Mouse (Mus musculus): ENCODE data around the gene Atp8b2.

The Atp8b2 gene

DNA sequence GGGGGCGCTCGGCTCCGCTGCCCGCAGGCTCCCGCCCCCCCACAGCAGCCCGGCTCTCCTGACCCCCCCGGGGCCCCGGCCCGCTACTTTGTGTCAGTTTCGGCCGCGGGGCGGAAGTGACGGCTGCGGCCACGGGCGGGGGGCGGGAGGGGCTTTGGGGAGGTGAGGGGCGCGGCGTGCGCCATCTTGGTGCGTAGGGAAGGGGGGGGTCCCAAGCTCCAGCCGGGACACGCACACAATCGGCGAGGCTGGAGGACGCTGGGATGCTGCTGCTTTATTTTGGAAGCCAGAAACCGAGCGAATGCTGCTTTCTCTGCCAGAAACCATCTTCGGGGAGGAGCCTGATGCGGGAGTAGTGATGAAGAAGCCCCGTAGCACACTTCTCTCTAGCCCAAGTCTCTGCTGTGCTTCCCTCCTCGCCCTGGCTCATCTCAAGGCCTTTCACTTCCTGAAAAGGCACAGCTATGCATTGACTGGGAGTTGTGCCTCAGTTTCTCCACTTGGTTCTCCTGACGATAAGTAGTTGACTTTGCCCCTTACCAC, at the start of gene Atp8b2:
Gene Atp8b2 (minus strand): TSS at position 288 of the 543 bp plus-strand sequence.
- DNase-seq (ENCODE audit: low spot score): peak; percentile 43

DNA sequence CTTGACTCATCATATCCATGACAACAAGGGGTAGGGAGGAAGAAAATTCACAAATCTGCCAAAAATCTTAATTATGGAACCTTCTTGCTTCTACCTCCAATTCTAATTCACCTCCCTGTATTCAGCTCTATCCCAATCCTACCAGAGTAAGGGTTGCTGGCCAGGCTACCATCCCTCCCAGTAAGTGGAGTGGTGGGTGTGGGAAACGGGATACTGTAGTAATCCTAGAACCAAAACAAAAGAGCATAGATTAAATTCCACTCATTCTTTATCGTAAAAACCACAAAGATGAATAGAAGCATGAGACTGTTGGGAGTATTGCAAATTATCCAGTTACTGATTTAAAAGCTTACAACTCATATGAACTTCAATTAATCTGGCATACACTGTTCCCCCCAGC, 47.0 kb upstream of the Atp8b2 start:
- no peak for DNase-seq (ENCODE audit: low spot score)

DNA sequence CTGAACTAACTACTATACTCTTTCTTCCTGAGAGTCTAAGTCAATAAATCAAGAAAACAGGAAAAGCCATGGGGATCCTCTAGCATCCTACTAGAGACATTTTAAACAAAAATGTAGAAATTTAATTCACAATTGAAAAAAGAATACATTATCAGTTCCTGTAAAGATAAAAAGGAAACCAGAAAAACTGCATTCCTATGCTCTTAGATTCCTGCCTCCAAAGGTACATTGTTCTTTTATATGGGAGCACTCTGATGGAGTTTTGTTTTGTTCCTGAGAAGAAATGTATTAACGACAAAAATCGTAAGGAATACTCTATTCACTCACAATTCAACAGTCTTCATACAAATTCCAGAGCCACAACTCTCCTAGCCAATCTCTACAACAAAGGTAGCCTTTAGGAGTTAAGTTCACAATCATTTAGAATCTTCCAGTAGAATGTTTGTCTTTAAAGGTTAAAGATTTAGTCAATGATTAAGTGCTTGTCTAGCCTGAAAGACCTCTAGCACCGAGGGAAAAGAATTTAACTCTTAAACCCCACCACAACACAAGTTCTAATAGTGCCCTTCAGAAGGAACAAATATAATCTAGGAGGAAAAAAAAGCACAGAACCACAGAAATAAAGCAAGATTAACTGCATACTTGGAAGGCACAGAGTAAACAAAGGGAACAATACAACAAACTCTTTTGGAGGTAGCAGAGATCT, 40.9 kb upstream of the Atp8b2 start:
- DNase-seq (ENCODE audit: low spot score): no peak

DNA sequence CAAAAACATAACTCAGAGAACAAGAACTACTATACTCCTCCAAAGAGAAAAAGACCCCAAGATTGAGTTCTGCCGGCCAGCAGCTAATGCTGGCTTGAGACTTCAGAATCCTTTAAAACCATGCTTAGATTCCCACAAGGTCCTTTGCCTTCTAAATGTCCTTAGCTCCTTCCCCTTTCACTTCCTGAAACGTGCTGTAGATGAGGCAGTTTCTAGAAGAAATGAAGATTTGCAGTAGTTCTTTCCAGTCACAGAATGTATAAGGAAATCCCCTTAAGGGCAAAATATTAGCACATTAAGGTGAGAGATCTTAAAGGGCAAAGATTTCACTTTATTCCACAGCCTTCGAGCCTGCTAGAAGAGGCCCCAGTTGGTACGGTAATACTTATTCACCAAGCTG, 36.5 kb upstream of the Atp8b2 start:
- no peak for DNase-seq (ENCODE audit: low spot score)

DNA sequence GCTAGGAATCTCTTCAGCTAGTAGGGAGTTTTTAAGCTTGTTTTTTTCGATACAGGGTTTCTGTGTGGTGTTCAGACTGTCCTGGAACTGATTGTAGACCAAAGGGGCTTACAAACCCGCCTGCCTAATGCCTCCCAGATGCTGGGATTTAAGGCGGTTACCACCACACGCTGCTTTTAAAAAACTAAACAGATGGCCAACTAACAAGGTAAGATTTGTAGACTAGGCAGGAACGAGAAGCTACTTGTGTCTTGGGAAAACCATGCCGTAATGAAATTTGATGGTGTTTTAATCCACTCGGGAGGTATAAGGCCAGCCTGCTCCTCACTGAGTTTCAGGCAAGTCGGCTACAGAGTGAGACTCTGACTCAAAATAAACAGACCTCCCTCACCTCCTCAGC, 35.8 kb upstream of the Atp8b2 start:
- DNase-seq (ENCODE audit: low spot score): peak; percentile 4

DNA sequence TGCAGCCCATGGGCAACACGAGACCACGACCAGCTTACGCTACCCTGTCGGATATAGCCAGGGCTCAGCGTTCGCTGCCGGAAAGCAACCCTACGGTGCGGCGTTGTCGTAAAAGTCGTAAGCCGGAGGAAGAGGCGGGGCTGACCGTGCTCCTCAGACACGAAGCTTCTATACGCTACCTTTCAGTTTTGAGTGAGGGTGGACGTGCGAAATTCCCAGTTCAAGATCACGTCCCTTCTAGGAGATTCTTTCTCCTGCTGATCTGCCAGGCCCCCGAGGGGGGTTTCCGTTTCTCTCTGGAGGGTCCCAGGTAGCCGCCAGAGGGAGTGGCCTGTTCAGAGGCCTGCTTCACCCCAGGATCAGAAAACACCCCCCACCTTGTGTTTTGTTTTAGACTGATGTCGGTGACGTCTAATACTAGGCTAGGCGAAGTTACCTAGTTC, 35.3 kb upstream of the Atp8b2 start, which contains the start of gene Hax1:
Gene Hax1 (minus strand): TSS at position 169 of the 443 bp plus-strand sequence.
- DNase-seq (ENCODE audit: low spot score): peak; percentile 82

DNA sequence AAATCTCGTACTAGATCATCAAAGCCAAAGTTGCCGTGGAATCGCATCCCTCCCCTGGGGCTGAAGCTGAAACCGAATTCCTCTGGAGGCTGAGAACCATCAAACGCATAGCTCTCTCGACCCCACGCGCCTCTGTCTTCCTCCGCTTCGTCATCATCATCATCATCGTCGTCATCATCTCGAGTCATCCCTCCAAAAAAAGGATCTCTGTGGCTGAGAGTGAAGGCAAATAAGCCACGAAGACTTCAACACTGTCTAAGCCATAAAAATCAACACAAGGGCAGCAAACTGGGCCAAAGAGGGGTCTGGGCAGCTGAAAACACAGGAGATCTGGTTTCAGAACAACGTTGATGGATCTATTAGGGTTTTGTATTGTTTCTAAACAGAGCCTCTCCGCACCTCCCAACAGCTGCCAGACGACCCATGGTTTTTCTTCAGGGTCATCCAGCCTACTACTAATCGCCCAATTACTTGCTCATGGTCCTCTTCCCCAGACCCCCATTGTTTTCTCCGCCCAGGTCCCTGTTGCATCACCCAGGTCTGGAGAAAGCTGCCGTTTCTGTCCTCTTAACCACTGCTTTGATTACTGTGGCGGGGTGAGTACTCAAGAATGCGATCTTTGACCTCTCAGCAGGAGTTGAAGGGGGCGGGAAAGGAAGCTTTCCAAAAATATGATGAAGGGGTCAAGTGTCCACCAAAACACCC, 34.6 kb upstream of the Atp8b2 start:
- DNase-seq (ENCODE audit: low spot score): no peak

DNA sequence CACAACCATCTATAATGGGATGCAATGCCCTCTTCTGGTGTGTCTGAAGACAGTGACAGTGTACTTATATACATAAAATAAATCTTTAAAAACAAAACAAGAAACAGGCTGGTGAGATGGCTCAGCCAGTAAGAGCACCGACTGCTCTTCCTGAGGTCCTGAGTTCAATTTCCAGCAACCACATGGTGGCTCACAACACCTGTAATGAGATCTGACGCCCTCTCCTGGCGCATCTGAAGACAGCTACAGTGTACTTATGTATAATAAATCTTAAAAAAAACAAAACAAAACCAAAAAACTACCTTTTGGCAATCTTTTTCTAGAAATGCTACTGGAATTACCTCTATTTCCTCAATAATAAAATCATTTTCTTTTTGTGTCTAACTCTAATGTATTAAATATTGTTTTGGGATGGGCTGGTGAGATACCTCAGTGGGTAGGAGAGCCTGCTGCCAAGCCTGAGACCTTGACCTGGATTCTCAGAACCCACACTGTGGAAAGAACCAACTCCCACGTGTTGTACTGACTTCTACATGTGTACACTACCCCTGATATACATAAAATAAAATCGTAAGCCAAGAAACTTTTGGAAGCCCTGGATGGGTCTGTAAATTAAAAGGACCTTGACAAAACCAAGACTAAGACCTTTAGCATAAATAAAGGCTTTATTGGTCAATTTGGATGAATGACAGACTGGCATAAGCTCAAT, 31.7 kb upstream of the Atp8b2 start:
- no peak for DNase-seq (ENCODE audit: low spot score)

DNA sequence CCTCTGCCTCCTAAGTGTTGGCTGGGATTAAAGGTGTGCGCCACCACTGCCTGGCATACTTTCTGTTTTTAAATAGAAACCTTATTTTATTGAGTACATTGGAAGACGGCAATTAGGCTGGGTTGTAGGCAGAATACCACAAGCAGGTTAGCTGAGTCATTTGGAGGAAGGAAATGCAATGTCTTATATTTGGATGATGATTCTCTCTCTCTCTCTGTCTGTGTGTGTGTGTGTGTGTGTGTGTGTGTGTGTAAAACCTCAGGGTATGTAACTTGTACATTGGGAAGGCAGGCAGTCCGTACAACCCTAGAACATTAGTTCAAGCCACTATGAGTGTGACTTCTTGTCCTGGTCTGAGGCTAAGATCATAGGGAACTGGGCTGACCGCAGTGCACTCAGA, 24.5 kb upstream of the Atp8b2 start:
- no peak for DNase-seq (ENCODE audit: low spot score)

DNA sequence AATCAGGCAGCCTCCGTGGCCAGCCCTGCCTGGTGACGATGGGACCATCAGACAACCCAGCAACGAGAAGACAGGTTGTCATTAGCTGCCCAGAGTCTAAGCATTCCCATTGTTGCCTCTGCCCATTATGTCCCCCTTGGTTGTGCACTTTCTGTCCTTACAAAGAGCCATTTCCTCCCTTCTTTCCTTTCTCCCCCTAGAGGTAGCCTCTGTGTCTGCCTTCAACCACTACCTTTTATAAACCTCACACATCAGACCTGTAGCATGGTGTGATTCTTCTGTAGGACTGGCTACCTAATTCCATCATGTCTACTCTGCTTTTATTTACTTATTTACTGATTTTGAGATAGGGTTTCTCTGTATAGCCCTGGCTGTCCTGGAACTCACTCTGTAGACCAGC, 23.9 kb upstream of the Atp8b2 start:
- DNase-seq (ENCODE audit: low spot score): no peak

DNA sequence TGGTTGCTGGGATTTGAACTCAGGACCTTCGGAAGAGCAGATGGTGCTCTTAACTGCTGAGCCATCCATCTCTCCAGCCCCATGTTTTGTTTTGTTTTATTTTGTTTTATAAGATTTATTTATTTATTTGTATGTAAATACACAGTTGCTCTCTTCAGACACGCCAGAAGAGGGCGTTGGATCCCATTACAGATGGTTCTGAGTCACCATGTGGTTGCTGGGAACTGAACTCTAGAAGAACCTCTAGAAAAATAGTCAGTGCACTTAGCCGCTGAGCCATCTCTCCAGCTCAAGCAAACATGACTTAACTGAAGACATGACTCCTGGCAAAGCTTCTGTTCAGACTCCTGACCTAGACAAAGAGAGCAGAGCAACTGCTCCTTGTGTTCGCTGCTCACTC, 19.1 kb upstream of the Atp8b2 start:
- no peak for DNase-seq (ENCODE audit: low spot score)

DNA sequence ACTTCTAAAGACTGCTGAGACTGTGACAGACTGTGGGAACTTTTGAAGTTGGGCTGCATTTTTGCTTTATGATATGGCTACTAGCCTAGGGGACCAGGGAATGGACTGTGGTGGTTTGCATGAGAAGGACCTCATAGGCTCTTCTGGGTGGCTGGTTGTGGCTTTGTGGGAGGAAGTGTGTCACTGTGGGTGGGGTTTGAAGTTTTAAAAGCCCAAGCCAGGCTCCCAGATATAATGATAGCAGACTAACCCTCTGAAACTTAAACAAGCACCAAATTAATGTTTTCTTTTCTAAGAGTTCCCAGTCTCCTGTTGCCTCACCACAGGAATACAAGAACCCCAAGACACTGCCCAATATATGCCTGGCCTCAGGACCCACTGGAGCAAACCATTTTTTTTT, 13.6 kb upstream of the Atp8b2 start:
- DNase-seq (ENCODE audit: low spot score): no peak

DNA sequence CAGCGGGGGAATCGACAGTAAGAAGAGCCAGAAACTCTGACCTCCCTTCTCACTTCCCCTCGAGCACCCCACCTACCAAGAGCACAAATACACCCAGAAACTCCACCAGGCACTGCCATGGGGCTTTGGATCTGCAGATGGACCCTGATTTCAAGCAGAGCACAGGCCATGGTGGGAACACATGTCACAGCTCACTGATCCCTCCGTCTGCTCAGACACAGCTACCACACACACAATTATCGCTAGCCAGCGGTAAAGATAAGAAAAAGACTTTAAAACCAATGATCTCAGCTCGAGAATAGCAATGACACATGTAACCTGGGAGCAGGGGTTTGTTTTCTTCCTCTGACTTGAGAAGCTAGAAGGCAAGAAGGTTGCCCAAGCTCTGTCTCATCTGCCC, 5.2 kb upstream of the Atp8b2 start:
- DNase-seq (ENCODE audit: low spot score): no peak

DNA sequence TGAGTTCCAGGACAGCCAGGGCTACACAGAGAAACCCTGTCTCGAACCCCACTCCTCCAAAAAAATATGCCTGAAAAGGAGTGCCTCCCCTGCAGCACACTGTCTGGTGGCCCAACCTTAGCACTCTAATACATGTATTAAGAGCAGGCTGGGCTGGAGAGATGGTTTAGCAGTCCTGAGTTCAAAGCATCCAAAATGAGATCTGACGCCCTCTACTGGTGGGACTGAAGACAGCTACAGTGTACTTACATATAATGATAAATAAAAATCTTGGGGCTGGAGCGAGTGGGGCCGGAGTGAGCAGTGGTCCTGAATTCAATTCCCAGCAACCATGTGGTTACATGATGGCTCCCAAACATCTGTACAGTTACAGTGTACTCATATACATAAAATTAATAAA, 3.6 kb upstream of the Atp8b2 start:
- DNase-seq (ENCODE audit: low spot score): no peak

DNA sequence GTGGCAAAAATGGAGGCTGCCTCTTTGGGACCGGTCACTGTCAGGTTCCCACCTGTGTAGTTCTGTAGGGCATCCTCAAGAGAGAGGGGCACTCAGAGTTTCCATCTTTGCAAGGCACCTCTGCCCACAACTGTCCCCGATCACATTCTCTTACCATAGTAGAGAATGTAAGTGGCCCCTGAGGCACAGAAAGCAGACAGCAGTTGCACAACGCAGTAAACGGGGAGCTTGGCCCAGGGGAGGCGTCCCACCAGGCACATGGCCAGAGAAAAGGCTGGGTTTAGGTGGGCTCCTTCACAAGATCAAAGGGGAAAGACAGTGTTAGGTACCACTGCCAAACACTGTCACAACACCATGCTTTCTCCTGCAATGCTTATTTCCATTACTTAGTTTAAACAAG, 2.7 kb upstream of the Atp8b2 start:
- DNase-seq (ENCODE audit: low spot score): no peak

DNA sequence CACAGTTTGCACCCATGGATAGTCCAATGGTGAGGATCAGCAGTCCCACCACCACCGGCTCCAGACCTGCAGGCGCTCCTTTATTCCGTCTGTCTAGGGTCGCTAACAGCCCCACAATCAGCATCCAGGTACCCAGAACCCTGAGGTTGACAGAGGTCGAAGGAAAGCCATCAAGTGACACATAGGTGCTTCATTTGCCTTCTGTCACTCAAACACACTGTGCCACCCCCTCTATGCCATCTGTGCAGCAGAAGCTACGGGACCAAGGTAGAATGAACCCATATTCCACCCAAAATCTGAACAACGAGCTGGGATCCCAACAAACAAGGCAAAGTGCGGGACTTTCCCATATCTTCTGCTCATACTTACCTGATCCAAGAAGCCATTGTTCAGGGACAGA, 2.2 kb upstream of the Atp8b2 start:
- DNase-seq (ENCODE audit: low spot score): no peak

DNA sequence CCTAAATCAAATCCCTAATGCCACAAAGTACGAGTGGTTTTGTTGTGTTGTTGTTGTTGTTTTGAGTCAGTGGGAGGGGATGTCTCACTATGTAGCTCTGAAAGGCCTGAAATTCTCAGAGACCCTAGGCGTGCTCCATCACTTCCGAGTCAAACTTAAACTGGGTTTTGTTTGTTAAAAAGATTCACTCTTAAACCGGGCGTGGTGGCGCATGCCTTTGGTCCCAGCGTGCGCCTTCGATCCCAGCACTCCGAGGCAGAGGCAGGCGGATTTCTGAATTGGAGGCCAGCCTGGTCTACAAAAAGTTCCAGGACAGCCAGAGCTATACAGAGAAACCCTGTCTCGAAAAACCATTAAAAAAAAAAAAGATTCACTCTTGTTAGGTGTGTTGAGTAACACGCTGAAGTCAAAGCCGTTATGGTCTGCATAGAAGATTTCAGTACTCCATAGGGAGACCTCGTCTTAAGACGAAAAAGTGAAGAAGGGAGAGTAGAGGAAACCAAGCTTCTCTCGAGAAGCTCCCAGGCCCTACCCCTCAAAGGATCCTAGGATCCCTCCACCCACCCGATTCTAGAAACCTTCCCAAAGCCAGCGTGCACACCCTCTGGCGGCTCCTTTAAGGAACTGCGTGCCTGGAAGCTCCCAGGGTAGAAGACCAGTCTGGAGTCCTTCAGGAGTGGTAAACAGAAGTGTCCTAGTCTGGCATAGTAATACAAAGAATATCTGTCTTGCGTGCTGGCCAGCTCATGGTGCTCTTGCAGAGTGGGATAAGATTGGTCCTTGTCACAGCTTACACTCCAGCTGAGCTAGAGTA, 825 bp upstream of the Atp8b2 start:
- no peak for DNase-seq (ENCODE audit: low spot score)

DNA sequence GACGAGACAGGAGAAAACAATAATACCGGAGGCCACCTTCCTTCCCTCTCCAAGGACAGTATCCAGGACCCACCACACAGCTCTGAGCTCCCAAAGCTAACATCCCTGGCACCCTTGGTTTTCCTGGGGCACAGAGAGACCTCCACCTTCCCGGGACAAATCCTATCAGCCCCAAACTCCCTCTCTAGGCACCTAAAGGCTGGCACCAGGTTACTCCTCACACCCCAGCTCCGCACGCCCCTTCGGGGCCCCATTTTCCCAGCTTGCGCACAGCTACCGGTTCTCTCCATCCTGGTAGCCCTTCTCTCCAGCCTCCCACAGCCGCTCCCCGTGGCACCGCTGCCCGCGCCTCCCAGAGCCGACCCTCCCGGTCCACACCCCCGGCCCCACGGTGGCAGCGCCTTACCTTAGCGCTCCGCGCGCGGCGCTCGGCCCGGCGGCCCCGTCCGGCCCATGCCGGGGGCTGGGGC, 522 bp downstream of the Atp8b2 start:
- peak; percentile 31 for DNase-seq (ENCODE audit: low spot score)

DNA sequence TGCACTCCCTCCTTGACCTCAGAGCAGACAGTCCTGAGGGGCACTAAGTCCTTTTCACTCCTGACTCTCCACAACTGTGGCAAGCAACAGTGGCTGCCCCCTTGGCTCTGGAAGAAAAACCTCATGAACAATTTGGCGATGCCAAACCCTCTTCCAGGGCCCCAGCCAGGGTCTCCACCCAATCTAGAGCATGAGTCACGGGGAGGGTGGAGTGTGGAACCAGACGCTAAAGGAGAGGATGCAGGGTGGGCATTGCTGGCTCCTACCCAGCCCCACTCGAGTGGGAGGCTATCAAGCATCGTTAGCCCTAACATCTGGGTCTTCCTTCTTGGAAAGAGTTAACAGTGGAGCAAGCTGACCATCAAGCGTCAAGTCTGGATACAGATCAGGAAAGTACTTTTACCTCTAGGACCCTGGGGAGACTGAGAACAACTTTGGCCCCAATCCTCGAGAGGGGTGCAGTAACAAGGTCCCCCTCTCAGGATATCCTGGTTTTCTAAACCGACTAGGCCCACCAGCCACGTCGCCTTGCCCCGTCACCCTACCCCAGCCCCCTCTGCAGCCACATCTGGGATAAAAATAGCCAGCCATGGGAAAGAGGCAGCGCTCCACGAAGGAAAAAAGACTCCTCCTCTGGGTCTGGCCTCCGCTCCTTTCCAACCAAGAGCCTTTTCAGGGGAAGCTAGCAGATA, 1.1 kb downstream of the Atp8b2 start:
- DNase-seq (ENCODE audit: low spot score): no peak

DNA sequence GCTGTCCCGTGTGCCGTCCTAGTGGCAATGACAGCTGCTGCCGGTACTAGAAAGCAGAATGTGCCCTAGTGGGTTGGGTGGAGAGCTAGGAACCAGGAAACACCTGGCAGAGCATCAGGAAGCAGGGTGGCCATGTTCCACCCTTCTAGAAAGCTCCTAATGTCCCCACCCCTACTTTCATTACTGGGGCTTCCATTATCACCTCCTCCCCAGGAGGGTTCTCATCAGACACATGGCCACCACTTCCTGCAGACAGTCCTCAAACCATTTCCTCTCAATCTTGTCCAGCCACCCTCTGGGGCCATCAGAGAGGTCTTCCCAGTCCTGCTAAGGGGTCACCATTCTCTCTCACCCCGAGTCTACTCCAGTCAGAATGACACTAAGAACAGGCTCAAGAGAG, 1.9 kb downstream of the Atp8b2 start:
- DNase-seq (ENCODE audit: low spot score): no peak

DNA sequence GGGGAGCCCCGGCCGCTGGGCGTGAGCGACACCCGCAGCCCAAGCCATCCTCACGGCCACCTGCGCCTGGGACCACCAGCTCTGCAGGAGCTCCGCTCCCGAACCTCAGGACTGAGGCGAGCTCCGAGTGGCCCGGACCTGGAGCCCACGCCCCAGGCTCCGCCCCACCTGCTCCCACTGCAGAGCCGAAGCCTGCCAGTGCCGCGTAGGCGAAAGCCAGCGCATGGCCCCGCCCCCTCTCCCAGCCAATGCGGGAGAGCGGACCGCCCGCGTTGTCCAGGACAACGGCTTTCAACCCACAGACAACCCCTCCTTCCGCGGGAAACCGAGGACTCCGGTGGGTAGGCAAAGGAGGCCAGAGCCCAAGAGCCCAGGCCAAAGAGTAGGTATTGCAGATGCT, 2.8 kb downstream of the Atp8b2 start:
- DNase-seq (ENCODE audit: low spot score): peak; percentile 84

Measured in ovary, postnatal 10 days (tissue).